Mouse (Mus musculus): ENCODE results near the gene Pacsin2. TPM values are rescaled to one million over a fixed set of nuclear protein-coding genes. Genes with fewer than 3 reads are reported as not detected.

Gene Pacsin2
- polyA plus RNA-seq, 1 experiment from 2014 or later, result 72.0 TPM

- no peak overlapping the region for H3K9ac ChIP-seq
- H3K4me2 ChIP-seq, result no peak overlapping the region
- WGBS, result 73% methylated on average over 6 of the region's 6 CpGs
- H3K4me1 ChIP-seq (replicated peaks), result peaks cover 16% of the 10 kb centered on the region
- H3K27me3 ChIP-seq (replicated peaks), result no peaks in the 10 kb centered on the region
- no peak for ATAC-seq (ENCODE audit: insufficient number of reproducible peaks, low FRiP score)
- H3K36me3 ChIP-seq, result peaks cover 79% of the 10 kb centered on the region
- no peak overlapping the region for H3K27ac ChIP-seq (ENCODE audit: poor library complexity, severe bottlenecking)
- H3K4me3 ChIP-seq, result no peak overlapping the region
- H3K9me3 ChIP-seq (replicated peaks), result no peaks in the 10 kb centered on the region
Measured at GRCm38 (mm10) chr15:83494572-83494920, 30.1 kb upstream of the Pacsin2 start.

- Histone ChIP-seq H3K4me3 (no peak overlapping the region), H3K36me3 (peaks cover 74% of the 10 kb centered on the region), H3K9me3 (replicated peaks) (no peaks in the 10 kb centered on the region), H3K4me2 (no peak overlapping the region), H3K9ac (no peak overlapping the region), H3K27me3 (replicated peaks) (no peaks in the 10 kb centered on the region), H3K27ac (ENCODE audit: poor library complexity, severe bottlenecking) (no peak overlapping the region), H3K4me1 (replicated peaks) (peaks cover 21% of the 10 kb centered on the region)
- no peak for ATAC-seq (ENCODE audit: insufficient number of reproducible peaks, low FRiP score)
- WGBS, result 82% methylated on average over 7 of the region's 7 CpGs
Measured at GRCm38 (mm10) chr15:83493856-83494571, 29.6 kb upstream of the Pacsin2 start.

- H3K4me3 ChIP-seq, result no peak overlapping the region
- 46% methylated on average over 5 of the region's 5 CpGs for WGBS
- H3K36me3 ChIP-seq, result peaks cover 53% of the 10 kb centered on the region
- no peaks in the 10 kb centered on the region for H3K9me3 ChIP-seq (replicated peaks)
- no peak overlapping the region for H3K27ac ChIP-seq (ENCODE audit: poor library complexity, severe bottlenecking)
- no peak overlapping the region for H3K4me2 ChIP-seq
- H3K27me3 ChIP-seq (replicated peaks), result no peaks in the 10 kb centered on the region
- no peak overlapping the region for H3K9ac ChIP-seq
- no peak for ATAC-seq (ENCODE audit: insufficient number of reproducible peaks, low FRiP score)
- H3K4me1 ChIP-seq (replicated peaks), result peaks cover 38% of the 10 kb centered on the region
Measured at GRCm38 (mm10) chr15:83491891-83492290, 27.5 kb upstream of the Pacsin2 start.

GRCm38 (mm10) chr15:83489471-83489870, 25.1 kb upstream of the Pacsin2 start:
- no peak for ATAC-seq (ENCODE audit: insufficient number of reproducible peaks, low FRiP score)
- Histone ChIP-seq H3K9ac (no peak overlapping the region), H3K4me2 (no peak overlapping the region), H3K36me3 (peaks cover 42% of the 10 kb centered on the region), H3K9me3 (replicated peaks) (no peaks in the 10 kb centered on the region), H3K4me1 (replicated peaks) (peaks cover 38% of the 10 kb centered on the region), H3K27me3 (replicated peaks) (no peaks in the 10 kb centered on the region), H3K4me3 (no peak overlapping the region), H3K27ac (ENCODE audit: poor library complexity, severe bottlenecking) (no peak overlapping the region)
- 61% methylated on average over 20 of the region's 20 CpGs for WGBS

- Histone ChIP-seq H3K27me3 (replicated peaks) (no peaks in the 10 kb centered on the region), H3K36me3 (peaks cover 37% of the 10 kb centered on the region), H3K4me1 (replicated peaks) (peaks cover 38% of the 10 kb centered on the region), H3K4me3 (no peak overlapping the region), H3K27ac (ENCODE audit: poor library complexity, severe bottlenecking) (peak overlapping the region; percentile 48; the same call in 1 of the 2 replicates), H3K9me3 (replicated peaks) (no peaks in the 10 kb centered on the region), H3K4me2 (no peak overlapping the region), H3K9ac (peak overlapping the region; percentile 15; the same call in 1 of the 2 replicates)
- WGBS, result 42% methylated on average over 9 of the region's 9 CpGs
- ATAC-seq (ENCODE audit: insufficient number of reproducible peaks, low FRiP score), result no peak
Measured at GRCm38 (mm10) chr15:83487477-83488115, 23.2 kb upstream of the Pacsin2 start.

GRCm38 (mm10) chr15:83484311-83484710, 19.9 kb upstream of the Pacsin2 start:
- peaks cover 16% of the 10 kb centered on the region for H3K36me3 ChIP-seq
- H3K9ac ChIP-seq, result no peak overlapping the region
- H3K4me1 ChIP-seq (replicated peaks), result peaks cover 20% of the 10 kb centered on the region
- 88% methylated on average over 10 of the region's 10 CpGs for WGBS
- ATAC-seq (ENCODE audit: insufficient number of reproducible peaks, low FRiP score), result no peak
- H3K27me3 ChIP-seq (replicated peaks), result no peaks in the 10 kb centered on the region
- no peak overlapping the region for H3K4me2 ChIP-seq
- H3K4me3 ChIP-seq, result no peak overlapping the region
- no peak overlapping the region for H3K27ac ChIP-seq (ENCODE audit: poor library complexity, severe bottlenecking)
- H3K9me3 ChIP-seq (replicated peaks), result no peaks in the 10 kb centered on the region

- peaks cover 16% of the 10 kb centered on the region for H3K36me3 ChIP-seq
- peaks cover 14% of the 10 kb centered on the region for H3K4me1 ChIP-seq (replicated peaks)
- no peak overlapping the region for H3K4me3 ChIP-seq
- ATAC-seq (ENCODE audit: insufficient number of reproducible peaks, low FRiP score), result no peak
- H3K9ac ChIP-seq, result no peak overlapping the region
- no peaks in the 10 kb centered on the region for H3K27me3 ChIP-seq (replicated peaks)
- H3K27ac ChIP-seq (ENCODE audit: poor library complexity, severe bottlenecking), result no peak overlapping the region
- no peak overlapping the region for H3K4me2 ChIP-seq
- WGBS, result 34% methylated on average over 2 of the region's 2 CpGs
- no peaks in the 10 kb centered on the region for H3K9me3 ChIP-seq (replicated peaks)
Measured at GRCm38 (mm10) chr15:83483482-83483881, 19.1 kb upstream of the Pacsin2 start.

- peaks cover 8% of the 10 kb centered on the region for H3K4me1 ChIP-seq (replicated peaks)
- H3K27me3 ChIP-seq (replicated peaks), result no peaks in the 10 kb centered on the region
- WGBS, result 68% methylated on average over 8 of the region's 8 CpGs
- H3K9me3 ChIP-seq (replicated peaks), result no peaks in the 10 kb centered on the region
- no peak overlapping the region for H3K9ac ChIP-seq
- no peak for ATAC-seq (ENCODE audit: insufficient number of reproducible peaks, low FRiP score)
- no peak overlapping the region for H3K4me2 ChIP-seq
- peaks cover 16% of the 10 kb centered on the region for H3K36me3 ChIP-seq
- no peak overlapping the region for H3K4me3 ChIP-seq
- no peak overlapping the region for H3K27ac ChIP-seq (ENCODE audit: poor library complexity, severe bottlenecking)
Measured at GRCm38 (mm10) chr15:83482645-83483224, 18.3 kb upstream of the Pacsin2 start.

- Histone ChIP-seq H3K9ac (no peak overlapping the region), H3K9me3 (replicated peaks) (no peaks in the 10 kb centered on the region), H3K36me3 (peaks cover 16% of the 10 kb centered on the region), H3K4me2 (no peak overlapping the region), H3K27ac (ENCODE audit: poor library complexity, severe bottlenecking) (no peak overlapping the region), H3K27me3 (replicated peaks) (no peaks in the 10 kb centered on the region), H3K4me1 (replicated peaks) (no peaks in the 10 kb centered on the region), H3K4me3 (no peak overlapping the region)
- WGBS, result 59% methylated on average over 10 of the region's 10 CpGs
- no peak for ATAC-seq (ENCODE audit: insufficient number of reproducible peaks, low FRiP score)
Measured at GRCm38 (mm10) chr15:83481236-83481780, 16.9 kb upstream of the Pacsin2 start.

GRCm38 (mm10) chr15:83479818-83480217, 15.4 kb upstream of the Pacsin2 start:
- Histone ChIP-seq H3K4me1 (replicated peaks) (peaks cover under 1% of the 10 kb centered on the region), H3K4me3 (no peak overlapping the region), H3K27ac (ENCODE audit: poor library complexity, severe bottlenecking) (no peak overlapping the region), H3K9ac (no peak overlapping the region), H3K36me3 (peaks cover 8% of the 10 kb centered on the region), H3K9me3 (replicated peaks) (no peaks in the 10 kb centered on the region), H3K4me2 (no peak overlapping the region), H3K27me3 (replicated peaks) (no peaks in the 10 kb centered on the region)
- 81% methylated on average over 4 of the region's 4 CpGs for WGBS
- ATAC-seq (ENCODE audit: insufficient number of reproducible peaks, low FRiP score), result no peak

- H3K4me1 ChIP-seq (replicated peaks), result peaks cover 14% of the 10 kb centered on the region
- no peak overlapping the region for H3K27ac ChIP-seq (ENCODE audit: poor library complexity, severe bottlenecking)
- H3K4me3 ChIP-seq, result no peak overlapping the region
- no peak overlapping the region for H3K9ac ChIP-seq
- 72% methylated on average over 3 of the region's 3 CpGs for WGBS
- no peaks in the 10 kb centered on the region for H3K27me3 ChIP-seq (replicated peaks)
- H3K36me3 ChIP-seq, result no peaks in the 10 kb centered on the region
- H3K4me2 ChIP-seq, result no peak overlapping the region
- H3K9me3 ChIP-seq (replicated peaks), result no peaks in the 10 kb centered on the region
- ATAC-seq (ENCODE audit: insufficient number of reproducible peaks, low FRiP score), result no peak
Measured at GRCm38 (mm10) chr15:83478096-83478495, 13.7 kb upstream of the Pacsin2 start.
